Mouse (Mus musculus): Measurements from ENCODE around the gene Adamts2.

DNA sequence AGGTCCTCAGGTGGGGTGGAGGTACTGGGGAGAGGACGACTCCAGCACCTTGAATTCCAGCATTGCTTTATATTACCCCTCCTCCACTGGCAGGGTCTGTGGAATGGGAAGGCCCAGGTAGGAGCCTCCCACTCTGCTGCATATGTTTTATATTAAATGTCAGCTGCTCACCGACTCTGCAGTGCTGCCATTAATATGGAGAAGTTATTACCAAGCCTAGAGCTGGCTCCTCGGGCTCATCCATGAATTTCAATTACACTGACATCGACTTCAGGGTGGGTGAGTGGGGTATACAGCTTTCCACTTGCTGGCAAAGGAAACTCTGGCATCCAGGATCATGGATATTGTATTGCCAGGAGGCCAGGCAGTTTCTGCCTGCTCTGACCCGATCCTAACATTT, 9.3 kb downstream of the Adamts2 start:
- TF ChIP-seq POLR2A (IDR thresholded peaks at IDR 0.05; ENCODE audit: extremely low read depth, insufficient read depth, low read length) (no peak), CTCF (IDR thresholded peaks at IDR 0.05; ENCODE audit: extremely low read depth, insufficient read depth, low read length) (no peak)

Measured in cortical plate, adult 2 months (tissue).